ENCODE assay signal across 8 mouse cellular contexts in the genomic region with DNA sequence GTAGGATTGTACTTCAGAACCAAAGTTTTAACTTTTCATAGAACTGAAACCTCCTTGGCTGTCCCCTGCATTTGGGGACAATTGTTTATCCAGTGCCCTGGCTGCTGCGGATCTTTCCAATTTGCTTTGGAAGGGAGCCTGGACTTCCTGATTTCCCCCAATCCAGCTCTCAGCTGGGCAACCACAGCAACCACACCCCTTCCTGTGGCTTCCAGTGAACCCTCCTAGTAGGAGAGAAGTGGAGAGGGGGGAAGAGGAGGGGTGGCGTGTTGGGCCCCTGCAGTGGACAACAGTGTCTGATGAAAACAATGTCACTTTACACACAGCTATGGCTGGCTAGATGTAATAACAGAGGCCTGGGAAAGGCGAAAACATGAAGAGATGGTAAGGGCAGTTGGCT.
DNase-seq lines count a peak whose midpoint lies in the region; ATAC-seq and TF ChIP-seq lines count a peak whose summit lies in the region.

No protein-coding gene starts in this region.

- H3K9me3 ChIP-seq in hindbrain, embryonic 10.5 days, result no peaks in the 10 kb centered on the region
- no peaks in the 10 kb centered on the region for H3K9me3 ChIP-seq in hindbrain, embryonic 11.5 days (ENCODE audit: control insufficient read depth, low read length)
- H3K9me3 ChIP-seq in intestine, embryonic 16.5 days (ENCODE audit: control insufficient read depth, low read length), result no peaks in the 10 kb centered on the region
- no peaks in the 10 kb centered on the region for H3K9me3 ChIP-seq in liver, embryonic 15.5 days (replicated peaks)

- no peaks in the 10 kb centered on the region for H3K27me3 ChIP-seq in hindbrain, embryonic 10.5 days (ENCODE audit: insufficient read depth, poor library complexity, severe bottlenecking)
- no peaks in the 10 kb centered on the region for H3K27me3 ChIP-seq in hindbrain, embryonic 11.5 days (ENCODE audit: control insufficient read depth, insufficient read depth, low read length)
- H3K27me3 ChIP-seq in intestine, embryonic 16.5 days (replicated peaks; ENCODE audit: control insufficient read depth, insufficient read depth, low read length), result no peaks in the 10 kb centered on the region
- no peaks in the 10 kb centered on the region for H3K27me3 ChIP-seq in liver, embryonic 15.5 days
- no peaks in the 10 kb centered on the region for H3K27me3 ChIP-seq in small intestine, adult 2 months (ENCODE audit: control insufficient read depth, insufficient read depth, low read length)

- TF ChIP-seq POLR2A in small intestine, adult 2 months (IDR thresholded peaks at IDR 0.05; ENCODE audit: low read depth, low read length), result no peak

- 50% methylated on average over 3 of the region's 3 CpGs for WGBS in hindbrain, embryonic 10.5 days
- 44% methylated on average over 3 of the region's 3 CpGs for WGBS in hindbrain, embryonic 11.5 days
- WGBS in intestine, embryonic 16.5 days, result 33% methylated on average over 3 of the region's 3 CpGs
- WGBS in liver, embryonic 15.5 days (ENCODE audit: insufficient replicate concordance), result 21% methylated on average over 3 of the region's 3 CpGs
- 13% methylated on average over 3 of the region's 3 CpGs for WGBS in small intestine, adult 2 months

- no peak overlapping the region for H3K9ac ChIP-seq in hindbrain, embryonic 11.5 days (ENCODE audit: low read depth, low read length)
- peak overlapping the region; percentile 41 for H3K9ac ChIP-seq in intestine, embryonic 16.5 days (ENCODE audit: low read depth, low read length)
- H3K9ac ChIP-seq in liver, embryonic 15.5 days, result no peak overlapping the region

- H3K4me3 ChIP-seq in hindbrain, embryonic 10.5 days, result no peak overlapping the region
- no peak overlapping the region for H3K4me3 ChIP-seq in hindbrain, embryonic 11.5 days (ENCODE audit: low read depth, low read length)
- no peak overlapping the region for H3K4me3 ChIP-seq in intestine, embryonic 16.5 days (ENCODE audit: low read length)
- H3K4me3 ChIP-seq in liver, embryonic 15.5 days (replicated peaks), result no peak overlapping the region
- H3K4me3 ChIP-seq in small intestine, adult 2 months (ENCODE audit: low read depth, low read length), result no peak overlapping the region

- no peak for DNase-seq in hindbrain, embryonic 10.5 days (ENCODE audit: low spot score)
- no peak for DNase-seq in hindbrain, embryonic 11.5 days (ENCODE audit: low spot score)
- no peak for DNase-seq in cerebellum, adult 9-11 months

- TF ChIP-seq CTCF in small intestine, adult 2 months (IDR thresholded peaks at IDR 0.05; ENCODE audit: extremely low read depth, insufficient read length, insufficient replicate concordance, low read depth, low read length), result no peak

- peaks cover 25% of the 10 kb centered on the region for H3K4me1 ChIP-seq in hindbrain, embryonic 10.5 days (replicated peaks)
- H3K4me1 ChIP-seq in hindbrain, embryonic 11.5 days (replicated peaks; ENCODE audit: control insufficient read depth, insufficient read depth, low read length), result peaks cover 6% of the 10 kb centered on the region; the same call in 1 of the 2 replicates
- peaks cover 42% of the 10 kb centered on the region for H3K4me1 ChIP-seq in intestine, embryonic 16.5 days (ENCODE audit: control insufficient read depth, insufficient read depth, low read length)
- H3K4me1 ChIP-seq in liver, embryonic 15.5 days (replicated peaks), result peaks cover 83% of the 10 kb centered on the region
- H3K4me1 ChIP-seq in small intestine, adult 2 months (ENCODE audit: control insufficient read depth, insufficient read depth, insufficient read length, low read length), result peaks cover 29% of the 10 kb centered on the region

- H3K4me2 ChIP-seq in hindbrain, embryonic 11.5 days (replicated peaks; ENCODE audit: low read depth, low read length), result no peak overlapping the region
- no peak overlapping the region for H3K4me2 ChIP-seq in intestine, embryonic 16.5 days (ENCODE audit: low read depth, low read length)
- H3K4me2 ChIP-seq in liver, embryonic 15.5 days, result peak overlapping the region; percentile 25; the same call in 1 of the 2 replicates

- no peaks in the 10 kb centered on the region for H3K36me3 ChIP-seq in hindbrain, embryonic 10.5 days
- no peaks in the 10 kb centered on the region for H3K36me3 ChIP-seq in hindbrain, embryonic 11.5 days (ENCODE audit: control insufficient read depth, insufficient read depth, low read length)
- no peaks in the 10 kb centered on the region for H3K36me3 ChIP-seq in intestine, embryonic 16.5 days (ENCODE audit: control insufficient read depth, insufficient read depth, low read length)
- H3K36me3 ChIP-seq in liver, embryonic 15.5 days (replicated peaks), result no peaks in the 10 kb centered on the region
- H3K36me3 ChIP-seq in small intestine, adult 2 months (ENCODE audit: control insufficient read depth, insufficient read depth, low read length), result no peaks in the 10 kb centered on the region

- H3K27ac ChIP-seq in hindbrain, embryonic 10.5 days, result peak overlapping the region; percentile 75
- H3K27ac ChIP-seq in hindbrain, embryonic 11.5 days (ENCODE audit: low read depth, low read length), result no peak overlapping the region
- peak overlapping the region; percentile 75 for H3K27ac ChIP-seq in intestine, embryonic 16.5 days (ENCODE audit: low read length)
- peak overlapping the region; percentile 57 for H3K27ac ChIP-seq in liver, embryonic 15.5 days (replicated peaks)
- H3K27ac ChIP-seq in small intestine, adult 2 months (ENCODE audit: insufficient read depth, low read depth, low read length), result peak overlapping the region; percentile 33

- no peak for ATAC-seq in hindbrain, embryonic 11.5 days (ENCODE audit: low FRiP score)
- ATAC-seq in granulocyte monocyte progenitor cell, adult 5-6 weeks (replicated peaks; ENCODE audit: poor library complexity, severe bottlenecking), result peak; percentile 80
- ATAC-seq in intestine, embryonic 16.5 days, result 0 out of 2 replicates have a peak, but pooled peaks have one; percentile 21
- no peak for ATAC-seq in liver, embryonic 15.5 days (ENCODE audit: insufficient read depth)
- ATAC-seq in activated CD4-positive, CD25-positive, alpha-beta regulatory T cell, adult 4 months, result no peak

Comparison
In these comparisons a context has a peak if more than half of its experiments do, and no peak if none do; other contexts are left out.
1. ATAC-seq: peak in granulocyte monocyte progenitor cell, adult 5-6 weeks (single experiment) and intestine, embryonic 16.5 days (single experiment); none in hindbrain, embryonic 11.5 days (single experiment), liver, embryonic 15.5 days (single experiment) and activated CD4-positive, CD25-positive, alpha-beta regulatory T cell, adult 4 months (single experiment).